Mouse (Mus musculus): ENCODE results near the gene Adcy1.

The Adcy1 gene

DNA sequence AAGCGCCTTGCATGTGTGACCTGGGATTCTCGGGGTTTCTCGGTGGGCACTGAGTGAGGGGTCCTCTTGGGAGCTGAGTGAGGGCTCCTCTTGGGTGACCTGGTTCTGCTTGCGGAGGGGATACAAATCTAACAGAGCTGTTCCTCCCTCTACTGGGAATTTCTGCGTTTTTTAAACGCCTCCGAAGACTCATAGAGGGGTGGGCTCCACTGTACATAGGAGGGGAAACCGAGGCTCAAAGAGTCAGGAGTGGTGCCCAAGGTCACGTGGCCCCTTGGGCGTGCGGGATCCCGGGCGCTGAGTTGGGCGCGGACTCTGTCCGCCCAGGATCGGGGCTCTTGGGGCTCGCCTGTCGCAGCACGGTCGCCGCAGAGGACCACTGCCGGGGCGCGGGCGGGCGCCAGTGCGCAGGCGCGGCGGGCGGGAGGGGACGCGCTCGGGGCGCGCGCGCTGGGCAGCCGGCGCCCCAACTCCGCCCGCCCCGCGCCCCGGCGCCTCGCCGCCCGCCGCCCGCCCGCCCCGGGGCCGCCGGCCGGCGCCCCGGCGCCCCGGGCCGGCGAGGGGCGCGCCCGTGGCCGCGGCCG lies at the start of gene Adcy1:
TSS of gene Adcy1 (plus strand) at position 489 of the 584 bp plus-strand sequence.
- DNase-seq (ENCODE audit: low read depth) = no peak

- DNase-seq (ENCODE audit: low read depth) = no peak
Measured at GRCm38 (mm10) chr11:7016907-7017306, 46.4 kb upstream of the Adcy1 start.

DNA sequence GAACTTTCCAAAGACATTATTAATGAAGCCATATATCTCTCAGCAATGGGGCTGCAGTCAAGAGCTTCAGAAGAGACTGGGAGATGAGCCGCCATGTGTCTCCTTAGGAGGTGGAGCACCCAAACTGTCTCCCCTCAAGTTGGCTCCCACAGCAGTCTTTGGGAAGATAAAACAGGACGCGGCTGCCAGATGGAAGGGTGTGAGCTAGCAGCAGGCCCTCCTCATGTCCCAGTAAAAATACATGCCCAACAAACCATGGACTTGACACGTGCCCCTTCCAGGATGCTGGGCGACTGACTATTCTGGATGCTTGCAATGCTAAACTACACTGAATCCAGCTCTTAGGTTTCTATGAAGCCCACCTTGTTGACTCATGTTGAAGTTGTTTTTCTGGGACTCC lies 45.2 kb upstream of the Adcy1 start:
- no peak for DNase-seq (ENCODE audit: low read depth)

GRCm38 (mm10) chr11:7019006-7019525 lies 44.2 kb upstream of the Adcy1 start:
- peak; percentile 6 for DNase-seq (ENCODE audit: low read depth)

- no peak for DNase-seq (ENCODE audit: low read depth)
Measured at GRCm38 (mm10) chr11:7033063-7033462, 30.2 kb upstream of the Adcy1 start.

DNA sequence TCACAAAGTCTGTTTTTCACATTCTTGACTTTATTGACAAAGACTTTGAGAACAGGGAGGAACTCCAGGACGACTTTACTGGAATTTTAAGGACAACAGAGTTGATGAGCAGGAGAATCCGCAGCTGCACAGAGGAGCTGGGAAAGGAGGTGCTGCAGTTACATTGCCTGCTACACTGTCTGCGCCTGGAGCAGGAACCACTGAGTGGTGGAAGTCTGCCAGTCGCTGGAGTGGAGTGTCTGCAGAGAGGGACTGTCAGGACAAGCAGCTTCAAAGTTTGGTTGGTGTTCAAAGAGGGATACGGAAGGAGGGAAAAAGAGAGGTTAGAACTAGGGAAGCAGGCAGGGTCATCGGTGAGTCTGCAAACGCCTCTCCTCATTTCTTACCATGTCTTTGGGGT lies 23.6 kb upstream of the Adcy1 start:
- no peak for DNase-seq (ENCODE audit: low read depth)

GRCm38 (mm10) chr11:7040801-7041200 lies 22.5 kb upstream of the Adcy1 start:
- no peak for DNase-seq (ENCODE audit: low read depth)

DNA sequence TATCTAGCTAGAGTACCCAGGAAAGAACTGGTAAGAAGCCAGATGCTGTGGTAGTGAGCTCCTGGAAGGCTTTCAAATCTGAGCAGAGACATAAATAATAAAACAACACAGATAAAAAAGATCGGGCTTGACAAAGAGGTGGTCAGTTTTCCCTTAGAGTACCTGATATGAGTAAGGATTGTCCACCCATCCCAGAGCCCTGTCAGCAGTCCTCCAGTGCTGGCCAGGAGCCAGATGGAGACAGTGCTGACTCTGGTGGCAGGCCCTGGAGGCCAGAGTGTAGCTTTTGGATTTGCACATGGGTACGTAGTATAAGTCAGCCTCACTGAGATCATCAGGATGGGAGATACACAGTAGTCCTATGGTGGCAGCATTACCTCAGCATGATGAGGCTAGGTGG lies 16.1 kb upstream of the Adcy1 start:
- no peak for DNase-seq (ENCODE audit: low read depth)

- no peak for DNase-seq (ENCODE audit: low read depth)
Measured at GRCm38 (mm10) chr11:7047584-7047983, 15.7 kb upstream of the Adcy1 start.

- DNase-seq (ENCODE audit: low read depth) = no peak
Measured at GRCm38 (mm10) chr11:7053710-7054109, 9.6 kb upstream of the Adcy1 start.

GRCm38 (mm10) chr11:7054662-7055265 lies 8.5 kb upstream of the Adcy1 start:
- DNase-seq (ENCODE audit: low read depth) = no peak

DNA sequence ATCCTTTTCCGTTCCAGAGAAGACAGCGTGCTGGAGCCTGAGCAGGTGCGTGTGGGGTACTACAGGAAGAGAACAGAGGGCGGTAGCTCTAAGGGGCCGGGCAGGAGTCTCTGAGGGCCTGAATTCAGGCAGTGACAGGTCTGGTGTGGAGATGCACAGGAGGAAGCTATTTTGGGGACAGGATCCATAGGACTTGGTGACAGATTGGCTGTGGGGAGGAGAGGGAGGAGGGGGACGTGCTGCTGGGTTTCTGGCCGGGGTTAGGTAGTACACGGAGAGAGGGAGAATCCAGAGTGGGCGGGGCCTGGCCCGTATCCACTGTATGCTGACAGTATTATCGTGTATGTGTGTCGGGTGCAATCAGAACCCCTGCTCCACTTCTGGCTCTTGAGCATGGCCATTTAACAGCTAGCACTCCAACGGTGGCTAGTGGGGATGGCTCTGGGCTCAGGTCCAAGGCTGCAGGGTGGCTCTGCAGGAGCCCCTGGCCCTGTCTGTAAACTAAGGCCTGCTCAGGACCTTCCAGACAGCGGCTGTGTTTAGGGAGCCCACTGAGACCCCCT lies 7.8 kb upstream of the Adcy1 start:
- no peak for DNase-seq (ENCODE audit: low read depth)

DNA sequence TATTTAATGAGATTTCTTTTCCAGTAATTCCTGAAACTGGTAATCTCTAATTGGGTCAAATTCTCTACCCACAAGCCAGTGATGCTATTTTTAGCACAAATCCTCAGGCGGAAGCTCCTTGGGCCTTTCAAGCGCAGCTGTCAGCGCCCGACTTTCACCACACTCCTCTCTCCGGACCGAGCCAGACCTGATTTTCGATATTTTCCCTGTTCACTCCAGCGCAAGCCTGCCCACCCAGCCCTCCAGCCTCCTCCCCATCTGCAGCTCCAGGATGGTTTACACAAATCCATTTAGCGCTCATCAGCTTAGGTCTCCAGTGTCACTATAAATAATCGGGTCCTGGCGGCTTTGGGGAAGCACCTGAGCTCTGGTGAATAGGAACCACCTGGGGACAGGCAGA lies 7.2 kb upstream of the Adcy1 start:
- no peak for DNase-seq (ENCODE audit: low read depth)

- DNase-seq (ENCODE audit: low read depth) = no peak
Measured at GRCm38 (mm10) chr11:7057781-7058180, 5.5 kb upstream of the Adcy1 start.

DNA sequence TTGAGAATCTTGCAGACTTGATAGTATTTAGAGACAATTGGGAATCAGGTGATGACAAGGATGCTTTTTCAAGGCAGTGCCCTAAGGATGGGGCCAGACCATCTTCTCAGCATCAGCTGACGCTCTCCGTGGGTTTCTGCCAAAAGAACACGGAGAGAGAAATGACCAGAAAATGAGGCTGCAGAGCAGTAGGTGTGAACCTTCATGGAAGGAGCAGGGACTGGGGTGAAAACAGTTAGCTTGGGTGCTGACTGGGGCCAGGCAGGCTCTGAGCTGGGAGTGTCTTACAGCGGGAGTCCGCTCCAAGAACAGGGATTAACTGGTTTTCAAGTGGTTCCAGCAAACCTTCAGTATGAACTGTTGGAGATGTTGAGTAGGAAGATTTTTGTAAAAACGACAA lies 1.3 kb upstream of the Adcy1 start:
- no peak for DNase-seq (ENCODE audit: low read depth)

- no peak for DNase-seq (ENCODE audit: low read depth)
Measured at GRCm38 (mm10) chr11:7062566-7062965, 723 bp upstream of the Adcy1 start.

GRCm38 (mm10) chr11:7063681-7064267 lies 485 bp downstream of the Adcy1 start:
- no peak for DNase-seq (ENCODE audit: low read depth)

- DNase-seq (ENCODE audit: low read depth) = no peak
Measured at GRCm38 (mm10) chr11:7064484-7065185, 1.3 kb downstream of the Adcy1 start.

- no peak for DNase-seq (ENCODE audit: low read depth)
Measured at GRCm38 (mm10) chr11:7065388-7065787, 2.1 kb downstream of the Adcy1 start.

DNA sequence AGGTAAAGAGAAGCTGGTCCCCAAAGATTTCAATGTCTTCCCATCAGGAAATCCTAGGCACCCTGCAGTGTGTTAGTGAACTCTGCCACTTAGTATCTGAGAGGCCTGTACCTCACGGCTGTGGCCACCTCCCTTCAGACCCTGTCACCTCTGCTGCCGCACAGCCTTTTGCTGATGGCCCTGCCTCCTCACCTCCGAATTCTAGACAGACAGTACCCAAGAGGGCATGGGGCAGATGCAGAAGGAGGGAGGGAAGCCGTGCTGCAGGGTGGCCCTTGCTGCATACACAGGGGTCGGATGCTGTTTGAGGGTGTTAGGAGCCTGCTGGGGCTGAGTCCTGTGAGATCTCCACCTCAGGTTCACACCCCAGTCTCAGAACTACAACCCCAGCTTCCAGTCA lies 2.6 kb downstream of the Adcy1 start:
- DNase-seq (ENCODE audit: low read depth) = no peak

DNA sequence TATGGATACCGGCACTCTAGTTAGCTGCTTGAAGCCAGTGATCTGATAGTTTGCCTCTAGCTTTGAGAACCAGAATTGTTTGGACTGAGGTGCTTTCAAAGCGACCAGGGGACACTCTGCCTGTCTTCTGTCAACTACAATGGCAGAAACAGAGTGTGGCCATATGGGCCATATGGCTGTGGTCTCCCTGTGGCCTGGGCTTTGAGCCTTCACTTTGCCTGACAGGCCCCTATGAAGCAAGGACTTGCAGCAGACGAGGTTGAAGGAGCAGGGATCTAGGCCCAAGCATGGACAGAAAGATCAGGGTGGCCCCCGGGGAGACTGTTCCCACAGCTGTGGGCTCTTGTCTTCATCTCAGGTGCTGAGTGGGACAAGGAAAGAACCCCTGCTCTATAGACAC lies 4.0 kb downstream of the Adcy1 start:
- no peak for DNase-seq (ENCODE audit: low read depth)

GRCm38 (mm10) chr11:7068479-7069235 lies 5.4 kb downstream of the Adcy1 start:
- DNase-seq (ENCODE audit: low read depth) = no peak

Data from fibroblast of lung, adult 2 months (primary cell).